Mouse (Mus musculus) cerebellum, postnatal 25 days (tissue): ENCODE measurements around the gene E4f1.

Experiments
- DNase-seq, 2 experiments: peaks; one replicate each; pipeline ENCODE4 v3.0.0; 2021; ENCODE audit warnings: mixed read lengths in 2 of 2

The E4f1 gene

GRCm38 (mm10) chr17:24469910-24470602 lies at the start of gene E4f1, which contains the start of gene Pgp:
E4f1 (minus strand) TSS chr17:24470313.
Pgp (plus strand) TSS chr17:24470392.
- DNase-seq, result peak; percentile 100

DNA sequence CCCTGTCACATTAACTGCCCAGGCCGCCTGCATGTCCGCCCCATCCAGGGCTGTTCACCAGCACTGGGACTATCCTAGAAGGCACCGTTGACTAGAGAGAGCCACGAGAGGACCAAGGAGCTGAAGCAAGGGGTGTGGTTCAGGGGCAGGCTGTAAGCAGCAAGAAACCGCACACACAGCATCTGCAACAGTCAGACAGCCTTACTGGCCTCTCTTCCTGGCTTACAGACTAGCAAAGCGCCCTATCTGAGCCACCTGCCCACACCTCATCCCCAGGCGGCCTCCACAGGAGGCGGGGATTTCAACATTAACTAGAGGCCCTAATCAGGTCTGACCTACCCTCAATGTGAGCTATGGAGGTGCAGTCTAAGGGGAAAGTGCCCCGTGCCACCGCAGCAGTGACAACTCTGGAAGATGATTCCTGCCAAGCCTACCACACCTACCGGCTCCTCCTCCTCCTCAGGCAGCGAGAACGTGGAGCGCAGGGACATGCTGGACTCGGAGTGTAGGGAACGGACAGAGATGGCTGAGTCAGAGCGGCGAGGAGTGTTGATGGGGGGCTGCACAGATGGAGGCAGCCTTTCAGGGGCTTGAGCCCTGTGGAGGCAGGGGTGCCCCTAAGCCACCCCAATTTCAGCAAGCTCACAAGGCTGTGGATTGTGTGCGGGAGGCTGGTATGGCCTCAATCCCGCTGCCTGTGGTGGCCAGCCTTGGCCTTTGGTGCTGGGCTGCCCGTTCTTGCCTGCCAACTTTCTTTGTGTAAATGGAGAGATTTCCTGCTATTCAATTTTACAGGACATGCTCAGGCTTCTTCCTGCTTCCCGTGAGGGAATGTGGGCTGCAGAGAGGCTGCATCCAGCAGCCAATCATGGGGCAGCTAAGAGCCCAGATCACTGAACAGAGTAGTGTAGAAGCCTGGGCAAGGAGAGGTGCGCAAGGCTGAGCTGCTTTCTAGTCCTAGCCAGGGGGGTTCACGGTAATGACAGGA lies 44.5 kb upstream of the E4f1 start:
- no peak for DNase-seq

DNA sequence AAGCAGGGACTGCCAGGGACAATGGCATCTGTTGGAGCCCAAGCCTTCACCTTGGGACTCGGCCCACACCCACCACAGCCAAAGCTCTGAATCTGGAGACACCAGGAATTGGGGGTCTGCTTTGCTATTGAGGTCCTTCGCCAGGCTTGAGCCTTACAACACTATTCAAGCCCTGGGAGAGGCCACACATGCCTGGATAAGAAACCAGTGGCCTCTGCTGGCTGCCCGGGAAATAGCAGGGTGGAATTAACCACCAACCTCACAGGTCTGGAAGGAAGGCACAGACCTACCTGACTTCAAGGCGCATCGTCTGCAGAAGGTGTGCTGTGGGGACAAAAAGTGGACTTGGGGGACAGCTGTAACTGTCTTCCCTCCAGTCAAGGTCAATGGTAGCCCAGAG lies 43.5 kb upstream of the E4f1 start:
- DNase-seq, result peak; percentile 79 to 84

- DNase-seq, result peak in 1 of 2 experiments; percentile 45
Observed at GRCm38 (mm10) chr17:24507806-24508460, 37.8 kb upstream of the E4f1 start.

GRCm38 (mm10) chr17:24507129-24507664 lies 37.1 kb upstream of the E4f1 start:
- peak in 1 of 2 experiments; percentile 49 for DNase-seq

- peak; percentile 65 to 74 for DNase-seq
Observed at GRCm38 (mm10) chr17:24506332-24507070, 36.4 kb upstream of the E4f1 start.

- DNase-seq, result peak; percentile 45 to 53
Observed at GRCm38 (mm10) chr17:24505286-24505955, 35.3 kb upstream of the E4f1 start.

GRCm38 (mm10) chr17:24504085-24504484 lies 34.0 kb upstream of the E4f1 start:
- no peak for DNase-seq

- no peak for DNase-seq
Observed at GRCm38 (mm10) chr17:24502208-24502607, 32.1 kb upstream of the E4f1 start.

- DNase-seq, result no peak
Observed at GRCm38 (mm10) chr17:24496026-24496425, 25.9 kb upstream of the E4f1 start.

- DNase-seq, result peak in 1 of 2 experiments; percentile 19
Observed at GRCm38 (mm10) chr17:24495443-24495842, 25.3 kb upstream of the E4f1 start.

DNA sequence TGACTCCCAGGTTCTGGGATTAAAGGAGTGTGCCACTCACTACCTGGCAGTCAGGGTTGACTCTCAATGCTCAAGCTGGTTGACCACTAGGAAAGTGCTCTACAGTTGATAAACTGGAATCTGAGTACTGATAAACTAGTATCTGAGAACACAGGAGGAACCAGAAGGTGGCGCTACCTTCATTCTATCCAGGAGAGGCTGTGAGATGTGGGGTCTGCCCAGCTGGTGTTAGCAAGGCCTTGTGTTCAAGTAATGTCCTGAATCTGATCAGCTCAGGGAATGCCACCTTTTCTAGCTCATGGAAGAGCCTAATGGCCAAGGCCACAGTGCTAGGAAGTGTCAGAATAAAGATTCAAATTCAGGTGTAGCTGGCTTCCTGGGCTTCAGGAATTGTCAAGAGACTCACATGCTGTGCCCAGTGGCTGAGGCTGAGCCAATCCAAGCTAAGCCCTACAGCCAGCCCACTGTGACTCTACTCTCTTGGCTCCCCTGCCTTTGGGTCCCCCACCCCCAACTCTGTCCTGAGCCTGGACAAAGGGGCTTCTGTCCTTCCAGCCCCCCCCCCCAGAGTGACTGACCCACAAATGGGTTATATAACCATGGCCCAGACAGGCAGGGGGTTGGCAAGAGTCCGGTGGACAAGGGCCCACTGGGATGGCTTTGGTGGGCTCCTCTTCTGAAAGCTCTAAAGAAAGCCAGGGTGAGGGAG lies 24.7 kb upstream of the E4f1 start:
- DNase-seq, result peak; percentile 62 to 79

GRCm38 (mm10) chr17:24490399-24490798 lies 20.3 kb upstream of the E4f1 start:
- peak in 1 of 2 experiments; percentile 6 for DNase-seq

GRCm38 (mm10) chr17:24489265-24490030 lies 19.3 kb upstream of the E4f1 start:
- peak; percentile 29 to 41 for DNase-seq

- DNase-seq, result peak; percentile 71 to 74
Observed at GRCm38 (mm10) chr17:24488662-24489264, 18.6 kb upstream of the E4f1 start.

DNA sequence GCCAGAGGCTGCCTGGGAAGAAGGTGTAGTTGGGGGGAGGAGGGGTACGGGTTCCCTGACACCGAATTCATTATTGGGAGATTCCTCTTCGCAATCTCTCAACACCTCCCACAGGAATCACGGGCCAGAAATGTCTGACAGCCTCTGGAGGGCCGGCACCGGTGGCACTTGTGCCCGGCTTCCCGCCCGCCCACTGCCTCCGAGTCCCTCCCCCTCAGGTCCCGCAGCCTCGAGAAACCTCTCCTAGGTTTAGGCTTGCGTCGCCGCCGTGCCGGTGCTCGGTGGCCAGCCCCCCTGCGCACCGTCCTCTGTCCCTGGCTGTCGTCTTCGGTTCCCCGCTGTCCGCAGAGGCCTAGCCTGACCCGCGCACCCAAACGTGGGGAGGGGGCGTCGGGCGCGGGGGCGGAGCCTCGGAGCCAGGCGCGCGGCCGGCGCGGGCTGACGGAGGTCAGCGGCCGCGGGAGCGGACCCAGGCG lies 18.1 kb upstream of the E4f1 start, which contains the start of gene Caskin1:
Caskin1 (plus strand) TSS at position 416 of the 476 bp plus-strand sequence.
- DNase-seq, result peak; percentile 81 to 83

DNA sequence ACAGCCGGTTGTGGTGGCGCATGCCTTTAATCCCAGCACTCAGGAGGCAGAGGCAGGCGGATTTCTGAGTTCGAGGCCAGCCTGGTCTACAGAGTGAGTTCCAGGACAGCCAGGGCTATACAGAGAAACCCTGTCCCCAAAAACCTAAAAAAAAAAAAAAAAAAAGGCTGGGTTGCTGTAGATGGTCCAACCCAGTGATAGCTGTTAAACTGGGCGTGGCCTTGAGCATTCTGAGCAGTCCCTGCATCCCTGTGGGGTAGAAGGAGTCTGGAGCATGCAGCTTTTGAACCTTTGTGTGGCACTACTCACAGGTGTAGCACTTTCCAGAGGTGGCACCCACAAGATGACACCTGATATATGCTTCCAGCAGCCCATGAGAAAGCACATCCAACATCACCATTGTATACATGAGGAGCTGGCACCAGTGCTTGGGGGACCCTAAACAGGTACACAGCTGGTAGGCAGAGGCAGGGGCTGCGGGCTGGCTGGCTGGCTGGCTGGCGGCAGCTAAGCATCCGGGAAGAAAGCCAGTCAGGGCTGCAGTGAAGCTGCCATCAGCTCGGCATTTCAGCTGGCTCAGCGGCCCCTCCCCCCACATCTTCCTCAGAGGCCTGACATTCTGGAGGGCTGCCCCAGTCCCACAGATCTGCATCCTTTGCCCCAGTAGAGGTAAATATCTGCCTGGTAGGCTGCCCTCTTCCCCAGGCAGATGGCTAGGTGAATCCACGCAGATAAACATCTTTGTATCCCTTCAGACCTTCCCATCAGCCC lies 15.2 kb upstream of the E4f1 start:
- peak in 1 of 2 experiments; percentile 61 for DNase-seq

- no peak for DNase-seq
Observed at GRCm38 (mm10) chr17:24483495-24483894, 13.4 kb upstream of the E4f1 start.
